Mouse (Mus musculus) G1E (cell line): ENCODE results near the gene Cyth4.

ENCODE experiments used
- CTCF ChIP-seq: IDR thresholded peaks from 2 replicates; pipeline ENCODE4 v1.5.1; 2012; ENCODE audit warnings: low read depth, low read length, inconsistent platforms, mixed read lengths
- GATA1 ChIP-seq: IDR thresholded peaks from 2 replicates; pipeline ENCODE4 v1.6.1; 2012; ENCODE audit warnings: borderline replicate concordance, low read length, inconsistent platforms, mixed read lengths
- POLR2AphosphoS5 ChIP-seq: IDR thresholded peaks from 2 replicates; pipeline ENCODE4 v1.6.1; 2012; ENCODE audit warnings: low read depth, low read length, inconsistent platforms; ENCODE audit not compliant: insufficient replicate concordance

- TF ChIP-seq CTCF = no peak
- TF ChIP-seq POLR2AphosphoS5 = no peak
- TF ChIP-seq GATA1 = no peak
Measured at GRCm38 (mm10) chr15:78570170-78570569, 26.7 kb upstream of the Cyth4 start.
